Mouse (Mus musculus) thymus, adult 2 months (tissue): ENCODE data around the gene Pramef12.

Source experiments
- CTCF ChIP-seq: fragments of 200-500 bp; IDR thresholded peaks from 2 replicates; pipeline ENCODE4 v1.5.1; 2012; ENCODE audit warnings: mild to moderate bottlenecking, control low read depth, low read length, moderate library complexity, borderline replicate concordance; ENCODE audit not compliant: control insufficient read depth, poor library complexity, insufficient read depth; ENCODE audit errors: extremely low read depth
- POLR2A ChIP-seq: fragments of 200-500 bp; IDR thresholded peaks from 2 replicates; pipeline ENCODE4 v1.6.1; 2012; ENCODE audit warnings: mild to moderate bottlenecking, low read length, control low read depth, moderate library complexity; ENCODE audit not compliant: control insufficient read depth, poor library complexity, insufficient read depth; ENCODE audit errors: extremely low read depth

- no peak for TF ChIP-seq CTCF
- no peak for TF ChIP-seq POLR2A
Measured at GRCm38 (mm10) chr4:144420644-144421043, 12.4 kb upstream of the Pramef12 start.
